Mouse (Mus musculus): ENCODE measurements at regions not wholly inside any gene's neighbourhood (a gene's known extent, or its start where the extent isn't known, plus 50 kb on each side); places are given as distances from the start of the nearest gene placed in this dataset.
"Not testable (repeated sequence)": the region's sequence is repeated elsewhere in the genome, so short reads cannot be mapped to it uniquely, and the experiment has no call there.

DNA sequence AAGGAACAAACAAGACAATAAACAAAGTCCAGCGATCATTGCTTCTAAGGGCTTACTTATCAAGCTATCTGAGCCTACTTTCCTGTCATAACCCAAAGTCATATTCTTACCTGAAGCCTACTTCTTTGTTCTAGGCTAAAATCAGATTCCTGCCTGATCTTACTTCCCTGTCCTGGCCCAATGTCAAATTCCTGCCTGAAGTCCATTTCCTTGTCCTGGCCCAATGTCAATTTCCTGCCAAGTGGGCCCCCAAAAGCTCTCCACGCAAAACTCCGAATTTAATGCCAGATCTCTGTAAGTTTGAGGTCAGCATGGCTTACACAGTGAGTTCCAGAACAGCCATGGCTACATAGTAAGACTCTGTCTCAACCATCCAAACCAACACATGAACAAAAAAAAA lies 74.3 kb upstream of the Cwc22 start:
- no peak for DNase-seq (ENCODE audit: low spot score in 2 of 2)

DNA sequence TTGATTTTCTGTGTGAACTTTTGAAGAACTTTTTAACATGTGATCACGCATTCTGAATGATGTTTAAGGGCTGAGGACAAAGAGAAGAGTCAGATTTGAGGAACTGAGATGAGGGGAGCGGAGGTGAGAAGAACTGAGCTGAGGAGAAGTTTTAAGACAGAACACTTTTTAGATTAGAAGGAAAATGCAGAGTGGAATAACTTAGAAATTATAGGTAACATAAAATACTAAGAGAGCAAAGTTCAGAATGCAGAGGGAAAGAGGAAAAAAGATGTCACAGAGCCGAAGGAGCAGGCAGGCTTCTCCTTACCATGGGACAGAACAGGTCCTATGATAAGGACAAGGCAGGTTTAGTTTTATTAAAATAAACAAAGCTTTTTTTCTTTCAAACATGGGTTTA lies 73.7 kb upstream of the Cwc22 start:
- no peak for DNase-seq (ENCODE audit: low spot score in 2 of 2)

DNA sequence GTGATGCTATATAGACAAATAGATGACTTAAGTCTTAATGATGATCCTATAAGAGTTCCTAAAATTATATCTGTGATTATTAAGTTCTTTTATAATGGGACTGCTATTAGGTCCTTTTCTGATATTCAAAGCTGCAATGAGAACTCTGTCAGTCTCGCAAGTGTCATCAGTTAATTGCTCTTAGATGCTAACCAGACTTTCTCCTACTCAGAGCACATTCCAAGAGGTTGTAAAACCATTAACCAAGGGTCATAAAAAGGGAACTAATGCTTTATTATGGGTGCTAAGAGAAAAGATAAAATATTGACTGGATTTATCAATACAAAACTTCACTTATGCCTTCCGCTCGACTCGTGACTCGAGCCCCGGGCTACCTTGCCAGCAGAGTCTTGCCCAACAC lies 66.3 kb upstream of the Cwc22 start:
- not testable (repeated sequence) for DNase-seq (ENCODE audit: low spot score in 2 of 2)

DNA sequence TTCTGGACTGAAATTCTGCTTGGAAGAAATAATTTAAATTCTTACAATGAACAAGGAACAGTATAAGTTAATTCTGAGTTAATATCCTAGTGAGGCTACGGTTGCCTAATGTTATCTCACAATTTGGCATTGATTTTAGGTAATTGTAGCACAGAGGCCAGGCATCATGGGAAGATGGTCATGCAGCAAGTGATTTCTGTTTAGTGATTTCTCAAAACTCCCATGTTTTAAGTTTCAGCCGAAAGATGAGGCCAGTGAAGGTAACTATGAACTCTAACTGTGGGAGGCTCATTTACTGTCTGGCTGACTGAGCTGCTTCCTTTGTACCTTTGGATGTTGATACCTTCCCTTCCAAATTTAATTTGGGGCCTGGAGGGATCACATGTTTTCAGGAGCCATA lies 65.6 kb upstream of the Cwc22 start:
- no peak for DNase-seq (ENCODE audit: low spot score in 2 of 2)

DNA sequence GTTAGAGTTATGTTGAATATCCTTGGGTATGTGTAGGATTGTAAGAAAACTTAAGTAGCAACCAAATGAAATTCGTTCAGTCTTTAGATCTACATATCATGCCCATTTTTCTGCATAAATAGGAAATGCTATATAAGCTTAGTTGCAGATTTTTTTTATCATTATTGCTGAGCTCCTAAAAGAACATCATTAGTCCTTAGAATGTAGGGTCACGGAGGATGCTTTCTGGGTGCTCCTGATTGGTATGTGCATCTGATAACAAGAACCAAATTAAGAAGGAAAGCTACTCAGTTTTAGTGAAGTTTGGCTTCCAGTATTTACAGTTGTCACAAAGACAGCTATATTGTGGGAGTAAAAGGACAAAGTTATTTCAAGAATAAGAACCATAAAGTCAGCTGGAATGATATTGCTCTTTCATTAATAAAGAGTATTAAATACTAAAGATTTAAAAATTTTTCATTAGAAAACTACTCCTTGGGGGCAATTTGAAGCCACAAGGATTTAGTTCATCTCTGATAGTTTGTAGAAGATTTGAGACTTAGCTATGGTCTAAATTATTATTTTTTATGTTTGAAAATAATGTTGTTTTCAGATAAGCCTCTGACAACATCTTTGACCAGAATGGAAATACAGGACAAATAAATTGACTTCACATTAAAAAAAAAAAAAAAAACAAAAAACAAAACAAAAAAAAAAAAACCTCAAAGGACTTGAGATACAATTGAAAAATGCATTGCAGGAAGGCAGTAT lies 65.1 kb upstream of the Cwc22 start:
- no peak for DNase-seq (ENCODE audit: low spot score in 2 of 2)

DNA sequence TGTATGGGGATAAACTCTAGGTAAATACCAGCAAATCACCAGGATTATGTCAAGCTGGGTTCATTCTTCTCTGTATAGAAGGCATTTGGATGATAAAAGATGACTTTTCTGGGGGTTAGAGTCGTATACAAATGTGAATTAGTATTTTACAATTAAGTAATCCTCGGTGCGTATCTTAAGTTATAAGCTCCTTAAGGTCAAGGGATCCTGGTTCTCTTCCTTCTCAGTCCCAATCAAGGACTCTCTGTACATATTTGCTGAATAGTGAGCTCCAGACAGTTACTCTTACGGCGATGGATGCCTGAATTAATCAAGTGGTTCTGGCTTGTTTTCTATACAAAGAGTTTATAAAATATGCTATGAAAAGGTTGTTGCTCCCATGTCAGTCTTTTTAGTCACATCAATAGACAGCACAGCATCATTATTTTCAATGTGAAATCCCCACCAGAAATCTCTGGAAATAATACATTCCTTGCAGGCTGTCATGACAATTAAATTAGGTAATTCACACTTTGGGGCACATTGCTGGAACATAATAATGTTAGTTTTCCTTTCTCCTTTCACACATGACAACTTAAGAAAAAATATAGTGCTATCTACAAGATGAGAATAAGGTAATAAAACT lies 64.0 kb upstream of the Cwc22 start:
- DNase-seq (ENCODE audit: low spot score in 2 of 2): no peak

DNA sequence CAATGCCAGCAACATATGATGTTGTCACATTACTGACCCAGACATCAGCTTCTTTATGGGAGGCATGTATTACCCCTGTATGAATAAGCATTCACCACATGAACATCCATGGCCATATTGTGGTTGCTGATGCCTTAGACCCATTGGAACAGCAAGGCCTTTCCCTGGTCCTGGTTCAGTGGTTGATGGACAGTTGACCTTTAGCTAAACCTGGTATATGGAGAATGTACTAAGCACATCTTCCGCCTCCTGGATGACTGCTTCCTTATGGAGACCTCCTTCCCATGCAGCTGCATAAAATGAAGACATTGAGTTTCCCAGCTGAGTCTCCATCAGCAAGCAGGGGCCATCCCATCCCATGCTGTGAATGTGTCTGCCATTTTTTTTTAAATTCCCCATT lies 61.9 kb upstream of the Cwc22 start:
- DNase-seq (ENCODE audit: low spot score in 2 of 2): no peak

DNA sequence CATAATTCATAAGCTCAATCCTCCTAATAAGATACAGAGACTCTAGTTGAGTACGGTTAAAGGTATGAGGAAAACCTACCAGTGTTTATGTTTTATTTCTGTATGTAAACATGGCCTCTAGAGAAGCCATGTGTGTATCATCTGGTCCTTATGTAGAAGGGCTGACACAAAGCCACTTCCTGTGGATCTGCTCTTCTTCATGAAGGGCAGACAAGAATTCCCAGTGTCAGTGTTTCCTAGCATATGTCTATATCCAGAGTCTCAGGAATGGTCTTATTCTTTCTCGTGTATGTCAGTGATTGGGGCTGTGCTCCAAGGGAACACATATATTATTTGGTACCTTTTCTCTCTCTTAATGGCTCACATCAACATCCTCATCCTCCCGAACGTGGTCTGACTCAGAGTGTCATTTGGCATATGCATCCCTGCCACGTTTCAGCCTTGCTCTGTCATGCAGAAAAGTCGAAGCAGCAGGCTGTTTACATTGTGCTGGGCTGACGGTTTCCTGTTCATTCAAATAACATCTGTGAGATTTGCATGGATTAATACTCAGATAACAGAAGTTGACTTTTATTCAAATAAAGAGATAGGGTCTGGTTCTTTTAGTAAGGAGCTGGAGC lies 59.3 kb upstream of the Cwc22 start:
- no peak for DNase-seq (ENCODE audit: low spot score in 2 of 2)

DNA sequence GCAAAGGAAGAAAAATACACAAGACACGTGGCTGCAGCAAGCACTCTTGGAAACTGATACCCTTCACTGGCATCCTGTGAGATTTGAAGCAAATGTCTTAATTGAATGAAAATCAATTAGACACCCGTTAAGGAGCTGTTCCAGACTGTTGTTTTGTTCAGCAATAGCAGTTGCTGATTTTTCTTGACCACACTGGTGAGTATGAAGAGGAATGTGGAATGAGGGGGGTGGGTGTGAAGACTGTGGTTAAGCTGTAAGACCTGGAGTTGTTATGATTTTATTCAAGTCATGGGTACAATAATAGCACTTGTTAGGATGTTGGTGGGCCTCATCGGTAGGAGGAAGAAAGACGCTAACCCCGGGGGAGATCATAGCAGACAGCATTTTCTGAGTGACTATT lies 58.3 kb upstream of the Cwc22 start:
- no peak for DNase-seq (ENCODE audit: low spot score in 2 of 2)
